Mouse (Mus musculus): ENCODE results near the gene Fbxo47. TPM values are rescaled to one million over a fixed set of nuclear protein-coding genes. Genes with fewer than 3 reads are reported as not detected.

Gene Fbxo47
- polyA plus RNA-seq, 1 experiment from 2014 or later: 0.92 TPM

DNA sequence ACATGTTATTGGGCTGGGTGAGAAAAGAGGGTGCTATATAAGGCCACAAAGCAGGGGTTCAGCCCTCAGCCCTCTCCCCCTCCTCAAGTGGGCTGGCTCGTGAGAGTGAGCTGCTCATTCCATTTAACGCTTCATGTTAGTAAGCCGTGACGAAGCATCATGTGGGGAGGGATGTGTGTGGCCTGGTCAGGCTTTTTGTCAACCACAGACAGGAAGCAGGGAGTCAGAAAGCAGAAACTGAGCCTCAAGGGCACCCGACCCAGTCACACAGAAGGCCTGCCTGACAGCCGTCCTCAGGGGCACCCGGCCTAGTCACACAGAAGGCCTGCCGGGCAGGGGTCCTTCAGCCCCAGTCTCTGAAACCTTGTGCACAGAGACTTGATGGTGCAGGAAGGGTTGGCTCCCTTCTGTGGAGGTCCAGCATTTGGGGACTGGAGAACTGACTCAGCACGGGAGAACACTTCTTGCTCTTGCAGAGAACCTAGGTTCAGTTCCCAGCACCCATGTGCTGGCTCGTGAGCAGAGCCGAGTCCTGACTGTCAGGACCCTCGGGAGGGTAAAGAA, 54.0 kb downstream of the Fbxo47 start:
- Histone ChIP-seq H3K4me3 (replicated peaks) (no peak overlapping the region), H3K9ac (replicated peaks) (no peak overlapping the region), H3K27me3 (no peaks in the 10 kb centered on the region), H3K9me3 (no peaks in the 10 kb centered on the region), H3K36me3 (peaks cover 95% of the 10 kb centered on the region), H3K4me2 (no peak overlapping the region), H3K27ac (no peak overlapping the region), H3K4me1 (replicated peaks) (no peaks in the 10 kb centered on the region)
- no peak for ATAC-seq (ENCODE audit: insufficient number of reproducible peaks, insufficient read depth, low FRiP score, low TSS enrichment, low read depth)
- 90% methylated on average over 12 of the region's 12 CpGs for WGBS

DNA sequence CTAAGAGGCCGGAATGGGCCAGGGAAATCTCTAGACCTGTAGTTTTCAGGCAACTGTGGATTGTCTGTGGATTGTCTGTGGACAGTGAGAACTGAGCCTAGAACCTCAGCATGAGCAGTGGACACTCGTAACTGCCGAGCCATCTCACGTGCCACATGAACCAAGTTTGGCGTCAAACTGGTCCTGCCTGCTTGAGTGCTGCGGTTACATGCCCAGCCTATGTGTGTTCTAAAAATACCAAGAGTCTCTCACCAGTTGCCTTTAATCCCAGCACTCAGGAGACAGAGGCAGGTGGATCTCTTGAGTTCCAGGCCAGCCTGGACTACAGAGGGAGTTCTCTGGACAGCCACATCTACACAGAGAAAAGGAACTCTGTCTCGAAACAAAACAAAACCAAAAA, 54.6 kb downstream of the Fbxo47 start:
- H3K4me1 ChIP-seq (replicated peaks): no peaks in the 10 kb centered on the region
- no peak overlapping the region for H3K4me3 ChIP-seq (replicated peaks)
- no peak for ATAC-seq (ENCODE audit: insufficient number of reproducible peaks, insufficient read depth, low FRiP score, low TSS enrichment, low read depth)
- no peak overlapping the region for H3K27ac ChIP-seq
- no peak overlapping the region for H3K9ac ChIP-seq (replicated peaks)
- no peaks in the 10 kb centered on the region for H3K9me3 ChIP-seq
- no peaks in the 10 kb centered on the region for H3K27me3 ChIP-seq
- 93% methylated on average over 7 of the region's 7 CpGs for WGBS
- H3K36me3 ChIP-seq: peaks cover 95% of the 10 kb centered on the region
- no peak overlapping the region for H3K4me2 ChIP-seq

DNA sequence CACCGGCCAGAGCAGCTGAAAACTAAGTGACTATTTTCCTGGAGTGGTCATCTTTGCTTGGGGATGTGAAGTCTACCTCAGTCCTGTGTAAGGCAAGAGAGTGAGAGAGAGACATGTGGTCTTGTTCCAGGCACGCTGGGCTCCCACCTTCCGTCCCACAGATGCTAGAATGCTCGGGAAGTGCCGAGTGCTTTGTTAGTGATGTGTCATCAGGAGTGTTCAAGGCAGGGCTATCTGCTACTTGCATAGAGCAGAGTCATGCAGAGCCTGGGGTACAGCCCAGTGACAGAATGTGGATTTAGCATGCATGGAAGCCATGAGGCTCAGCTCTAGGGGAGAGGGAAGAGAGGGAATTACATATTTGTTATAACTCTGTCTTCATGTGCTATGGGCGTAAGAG, 56.3 kb downstream of the Fbxo47 start:
- Histone ChIP-seq H3K36me3 (peaks cover 96% of the 10 kb centered on the region), H3K4me1 (replicated peaks) (no peaks in the 10 kb centered on the region), H3K4me2 (no peak overlapping the region), H3K9me3 (no peaks in the 10 kb centered on the region), H3K27ac (no peak overlapping the region), H3K9ac (replicated peaks) (no peak overlapping the region), H3K4me3 (replicated peaks) (no peak overlapping the region), H3K27me3 (no peaks in the 10 kb centered on the region)
- WGBS: 86% methylated on average over 6 of the region's 6 CpGs
- ATAC-seq (ENCODE audit: insufficient number of reproducible peaks, insufficient read depth, low FRiP score, low TSS enrichment, low read depth): no peak

DNA sequence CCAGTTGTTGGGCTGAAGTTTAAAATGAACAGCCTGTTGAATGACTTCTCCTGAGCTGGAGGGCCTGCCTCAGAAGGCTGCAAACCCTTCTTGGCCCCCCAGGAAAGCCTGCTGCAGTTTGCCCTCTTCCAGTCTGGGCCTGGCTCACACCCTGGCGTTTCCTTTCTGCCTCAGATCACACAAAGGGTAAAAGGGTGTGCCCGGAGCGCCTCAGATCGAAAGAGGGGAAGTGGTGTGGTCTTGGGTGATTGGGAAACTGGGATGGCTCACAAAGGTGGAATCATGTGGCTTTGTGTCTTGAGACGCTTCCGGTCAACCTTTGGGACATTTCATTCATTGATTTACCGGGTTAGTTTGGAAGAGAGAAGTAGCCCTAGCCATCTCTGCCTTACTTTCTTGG, 57.5 kb downstream of the Fbxo47 start:
- WGBS: 84% methylated on average over 7 of the region's 7 CpGs
- H3K36me3 ChIP-seq: peaks cover 97% of the 10 kb centered on the region
- H3K9ac ChIP-seq (replicated peaks): no peak overlapping the region
- H3K4me1 ChIP-seq (replicated peaks): no peaks in the 10 kb centered on the region
- no peak overlapping the region for H3K4me3 ChIP-seq (replicated peaks)
- no peak overlapping the region for H3K4me2 ChIP-seq
- no peaks in the 10 kb centered on the region for H3K9me3 ChIP-seq
- H3K27ac ChIP-seq: no peak overlapping the region
- no peaks in the 10 kb centered on the region for H3K27me3 ChIP-seq
- ATAC-seq (ENCODE audit: insufficient number of reproducible peaks, insufficient read depth, low FRiP score, low TSS enrichment, low read depth): no peak

DNA sequence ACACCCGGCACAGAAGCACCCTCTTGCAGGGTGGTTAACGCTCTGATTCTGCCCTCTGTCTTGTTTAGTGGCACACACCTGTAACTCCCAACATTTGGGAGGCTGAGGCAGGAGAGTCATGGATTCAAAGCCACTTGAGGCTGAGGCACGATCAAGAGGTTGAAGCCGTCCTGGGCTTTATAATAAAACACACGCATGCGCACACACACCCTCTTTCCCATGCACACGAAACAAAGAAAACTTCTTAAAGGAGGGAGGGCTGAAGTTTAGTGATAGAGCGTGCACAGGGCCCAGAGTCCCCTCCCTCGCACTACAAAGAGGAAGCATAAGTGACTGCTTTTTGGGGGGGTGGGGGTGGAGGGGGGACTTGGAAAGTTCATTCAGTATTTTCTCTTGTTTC, 58.0 kb downstream of the Fbxo47 start:
- ATAC-seq (ENCODE audit: insufficient number of reproducible peaks, insufficient read depth, low FRiP score, low TSS enrichment, low read depth): no peak
- WGBS: 91% methylated on average over 9 of the region's 9 CpGs

DNA sequence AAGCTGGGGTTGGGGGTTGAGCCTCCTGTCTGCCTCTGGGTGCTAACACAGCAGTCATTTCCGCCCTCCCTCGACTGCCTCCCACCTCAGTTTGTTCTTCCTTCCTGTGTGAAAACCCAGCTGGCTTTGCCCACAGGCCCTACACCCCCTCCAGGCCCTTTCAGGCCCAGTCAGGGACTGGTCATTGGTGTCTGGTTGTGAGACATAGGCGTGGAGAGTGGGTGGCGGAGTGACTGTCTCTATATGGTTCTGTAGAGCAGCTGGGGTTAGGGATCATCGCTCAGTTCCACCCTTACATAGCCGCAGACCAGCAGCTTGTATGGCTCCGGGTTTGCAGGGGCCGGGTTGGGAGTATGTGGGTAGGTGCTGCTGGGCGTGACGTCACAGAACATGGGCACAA, 58.7 kb downstream of the Fbxo47 start:
- ATAC-seq (ENCODE audit: insufficient number of reproducible peaks, insufficient read depth, low FRiP score, low TSS enrichment, low read depth): no peak
- Histone ChIP-seq H3K4me3 (replicated peaks) (no peak overlapping the region), H3K27me3 (no peaks in the 10 kb centered on the region), H3K9me3 (no peaks in the 10 kb centered on the region), H3K4me2 (no peak overlapping the region), H3K4me1 (replicated peaks) (no peaks in the 10 kb centered on the region), H3K9ac (replicated peaks) (no peak overlapping the region; the same call in 1 of the 2 replicates), H3K36me3 (peaks cover 99% of the 10 kb centered on the region), H3K27ac (no peak overlapping the region)
- 80% methylated on average over 10 of the region's 10 CpGs for WGBS

More for the DNA sequence above, 58.0 kb downstream of the Fbxo47 start:
- Histone ChIP-seq H3K9ac (replicated peaks) (no peak overlapping the region), H3K27ac (no peak overlapping the region), H3K36me3 (peaks cover 99% of the 10 kb centered on the region), H3K27me3 (no peaks in the 10 kb centered on the region), H3K4me3 (replicated peaks) (no peak overlapping the region), H3K4me1 (replicated peaks) (no peaks in the 10 kb centered on the region), H3K4me2 (no peak overlapping the region), H3K9me3 (no peaks in the 10 kb centered on the region)

DNA sequence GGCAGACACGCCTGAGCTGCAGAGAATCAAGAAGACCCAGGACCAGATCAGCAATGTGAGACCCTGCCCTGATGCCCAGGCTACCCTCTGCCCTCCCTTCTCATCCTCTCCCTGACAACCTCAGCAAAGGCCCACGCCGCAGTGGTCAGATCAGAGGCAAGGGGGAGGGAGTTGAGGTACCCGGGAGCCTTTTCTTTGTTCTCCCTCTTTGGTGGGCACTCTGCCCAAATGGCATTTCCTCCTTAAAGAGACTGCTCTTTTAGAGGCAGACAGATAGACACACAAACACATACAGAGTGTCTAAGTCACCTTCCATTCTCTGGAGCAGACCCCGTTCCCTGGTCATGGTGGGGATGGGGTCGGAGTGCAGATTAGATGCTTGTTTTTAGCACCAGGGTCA, 59.1 kb downstream of the Fbxo47 start:
- H3K4me2 ChIP-seq: no peak overlapping the region
- 72% methylated on average over 6 of the region's 6 CpGs for WGBS
- no peak overlapping the region for H3K27ac ChIP-seq
- H3K36me3 ChIP-seq: peaks cover 99% of the 10 kb centered on the region
- no peak overlapping the region for H3K4me3 ChIP-seq (replicated peaks)
- H3K9me3 ChIP-seq: no peaks in the 10 kb centered on the region
- H3K27me3 ChIP-seq: no peaks in the 10 kb centered on the region
- no peaks in the 10 kb centered on the region for H3K4me1 ChIP-seq (replicated peaks)
- ATAC-seq (ENCODE audit: insufficient number of reproducible peaks, insufficient read depth, low FRiP score, low TSS enrichment, low read depth): no peak
- no peak overlapping the region for H3K9ac ChIP-seq (replicated peaks)

DNA sequence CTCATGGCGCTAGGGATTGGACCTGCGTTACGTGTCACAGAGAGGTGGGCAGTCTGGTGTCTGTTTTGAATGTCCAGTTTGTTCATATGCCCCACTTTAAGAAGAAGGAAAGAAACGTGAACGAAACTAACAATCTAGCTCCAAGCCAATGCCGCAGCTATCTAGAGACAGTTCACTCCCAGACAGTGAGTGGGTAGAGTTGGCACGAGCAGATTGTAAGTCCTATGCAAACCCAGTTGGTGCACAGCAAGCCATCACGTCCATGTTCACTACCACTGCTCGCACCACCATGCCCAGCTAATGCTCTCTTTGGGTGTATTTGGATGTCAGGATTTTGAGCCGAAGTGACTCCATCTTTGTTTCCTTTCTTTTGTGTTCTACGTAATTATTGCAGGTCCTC, 59.8 kb downstream of the Fbxo47 start:
- Histone ChIP-seq H3K9me3 (no peaks in the 10 kb centered on the region), H3K9ac (replicated peaks) (no peak overlapping the region), H3K4me3 (replicated peaks) (no peak overlapping the region), H3K36me3 (peaks cover 99% of the 10 kb centered on the region), H3K4me2 (no peak overlapping the region), H3K4me1 (replicated peaks) (peaks cover under 1% of the 10 kb centered on the region; the same call in 1 of the 2 replicates), H3K27me3 (no peaks in the 10 kb centered on the region), H3K27ac (no peak overlapping the region)
- WGBS: 95% methylated on average over 11 of the region's 11 CpGs
- ATAC-seq (ENCODE audit: insufficient number of reproducible peaks, insufficient read depth, low FRiP score, low TSS enrichment, low read depth): no peak

DNA sequence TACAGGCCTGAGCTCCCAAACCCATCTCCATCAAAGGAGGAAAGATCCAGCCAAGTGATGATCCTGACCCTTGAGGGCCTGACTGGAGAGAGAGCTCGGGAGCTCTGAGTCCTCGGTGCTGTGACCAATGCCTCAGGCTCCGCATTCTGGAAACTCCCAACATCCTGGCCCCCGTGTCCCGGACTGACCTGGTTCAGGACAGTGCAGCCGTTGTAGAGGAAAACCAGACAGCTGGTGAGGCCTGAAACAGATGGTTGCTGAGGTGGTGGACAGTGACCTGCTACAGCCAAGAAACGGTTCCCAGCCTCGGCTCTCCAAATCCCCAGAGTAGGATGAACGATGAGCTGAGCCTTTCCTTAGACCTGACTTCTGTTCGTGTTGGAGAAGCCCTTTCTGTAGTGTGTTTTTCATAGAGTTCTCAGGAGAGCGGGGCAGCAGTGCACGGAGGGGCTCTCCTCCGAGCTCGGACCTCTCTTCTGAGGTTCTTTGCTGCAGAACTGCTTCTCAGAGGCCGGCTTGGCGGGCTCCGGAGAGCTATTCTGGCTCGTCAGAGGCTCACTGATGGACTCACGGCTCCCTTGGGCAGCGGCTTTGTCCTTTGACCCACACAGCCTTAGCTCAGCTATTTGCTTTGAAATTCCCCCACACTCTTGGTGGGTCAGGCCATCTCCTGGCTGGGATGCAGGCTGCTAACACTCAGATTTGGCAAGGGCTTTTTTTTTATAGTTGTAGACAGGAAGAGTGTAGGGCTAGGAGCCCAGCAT, 60.9 kb downstream of the Fbxo47 start:
- Histone ChIP-seq H3K9me3 (no peaks in the 10 kb centered on the region), H3K4me1 (replicated peaks) (peaks cover 12% of the 10 kb centered on the region), H3K4me2 (no peak overlapping the region), H3K4me3 (replicated peaks) (no peak overlapping the region), H3K9ac (replicated peaks) (no peak overlapping the region), H3K27me3 (no peaks in the 10 kb centered on the region), H3K36me3 (peaks cover 98% of the 10 kb centered on the region), H3K27ac (no peak overlapping the region)
- no peak for ATAC-seq (ENCODE audit: insufficient number of reproducible peaks, insufficient read depth, low FRiP score, low TSS enrichment, low read depth)
- WGBS: 78% methylated on average over 20 of the region's 20 CpGs

DNA sequence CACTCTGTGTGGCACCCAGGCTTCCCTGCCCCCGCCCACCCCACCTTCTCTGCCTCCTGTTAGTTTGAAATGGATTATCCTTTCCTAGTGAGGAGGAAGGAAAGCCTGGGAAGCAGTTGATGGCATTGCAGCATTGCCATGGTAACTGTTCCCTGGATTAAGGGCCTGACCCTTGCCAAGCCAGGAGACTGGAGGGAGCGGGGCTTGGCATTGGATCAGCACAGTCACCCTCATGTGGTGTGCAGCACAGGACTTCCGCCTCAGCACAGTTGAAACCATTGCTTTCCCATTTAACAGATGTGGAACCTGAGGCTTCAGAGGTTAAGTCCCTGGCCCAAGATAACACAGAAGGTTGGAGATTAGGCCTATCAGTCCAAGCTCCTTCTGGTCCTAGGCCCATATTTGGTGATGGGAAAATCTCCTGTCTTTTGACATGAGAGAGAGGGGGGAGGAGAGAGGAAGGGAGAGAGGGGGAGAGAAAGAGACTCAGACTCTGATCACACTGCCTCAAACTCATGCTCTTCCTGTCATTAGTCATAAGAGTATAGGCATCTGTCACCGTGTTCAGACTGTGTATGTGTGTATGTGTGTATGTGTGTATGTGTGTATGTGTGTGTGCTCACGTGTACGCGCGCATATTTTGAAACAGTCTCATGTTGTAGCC, 62.4 kb downstream of the Fbxo47 start:
- peaks cover 96% of the 10 kb centered on the region for H3K36me3 ChIP-seq
- H3K4me3 ChIP-seq (replicated peaks): no peak overlapping the region
- WGBS: 92% methylated on average over 8 of the region's 8 CpGs
- no peak overlapping the region for H3K9ac ChIP-seq (replicated peaks)
- H3K9me3 ChIP-seq: no peaks in the 10 kb centered on the region
- no peak for ATAC-seq (ENCODE audit: insufficient number of reproducible peaks, insufficient read depth, low FRiP score, low TSS enrichment, low read depth)
- H3K27ac ChIP-seq: no peak overlapping the region
- H3K4me2 ChIP-seq: no peak overlapping the region
- H3K27me3 ChIP-seq: no peaks in the 10 kb centered on the region
- H3K4me1 ChIP-seq (replicated peaks): peaks cover 27% of the 10 kb centered on the region

DNA sequence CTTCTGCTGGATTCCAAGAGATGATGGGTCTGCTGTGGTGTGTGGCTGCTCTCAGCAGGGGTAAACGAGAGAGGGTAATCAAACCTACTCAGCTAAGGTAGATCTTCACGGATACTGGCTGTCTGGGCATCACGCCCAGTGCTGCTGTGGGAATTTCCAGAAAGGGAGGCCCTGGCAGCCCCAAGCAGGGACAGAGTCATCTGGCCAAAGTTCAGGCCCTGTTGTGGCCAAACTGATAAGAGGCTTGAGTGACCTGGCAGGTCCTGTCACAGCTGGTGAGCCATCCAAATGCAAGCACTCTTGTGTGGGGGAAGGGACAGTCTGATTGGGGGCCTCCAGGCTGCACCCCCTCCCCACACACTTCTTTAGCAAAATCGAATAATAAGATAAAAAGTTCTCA, 63.1 kb downstream of the Fbxo47 start:
- H3K27me3 ChIP-seq: no peaks in the 10 kb centered on the region
- H3K9ac ChIP-seq (replicated peaks): no peak overlapping the region
- H3K4me3 ChIP-seq (replicated peaks): no peak overlapping the region
- H3K4me2 ChIP-seq: no peak overlapping the region
- no peak overlapping the region for H3K27ac ChIP-seq
- no peaks in the 10 kb centered on the region for H3K9me3 ChIP-seq
- peaks cover 96% of the 10 kb centered on the region for H3K36me3 ChIP-seq
- 83% methylated on average over 4 of the region's 4 CpGs for WGBS
- no peak for ATAC-seq (ENCODE audit: insufficient number of reproducible peaks, insufficient read depth, low FRiP score, low TSS enrichment, low read depth)
- peaks cover 34% of the 10 kb centered on the region for H3K4me1 ChIP-seq (replicated peaks)
